Mouse (Mus musculus): ENCODE measurements around the gene Dnah2. TPM values are rescaled to one million over a fixed set of nuclear protein-coding genes. Genes with fewer than 3 reads are reported as not detected.

Dnah2 gene
- polyA plus RNA-seq, 1 experiment from 2014 or later, result 3.4 TPM

Small RNA genes within 50 kb of the gene (microRNA-seq; reads per million reads assigned to microRNA genes)
- not detected for gene Gm27493

Other genes with a start within 250 kb of the Dnah2 start
- 16.2 and 17.3 TPM in 2 replicates for gene Cntrob, start 225.3 kb downstream of the Dnah2 start, polyA plus RNA-seq (2015; fragmentation: Nextera tagmentation; extraction: Ambion mirVana)
- gene Trappc1, start 225.1 kb downstream of the Dnah2 start, polyA plus RNA-seq (2015; fragmentation: Nextera tagmentation; extraction: Ambion mirVana), result 183 and 187 TPM in 2 replicates
- 4.7 and 5.9 TPM in 2 replicates for gene Kcnab3, start 222.9 kb downstream of the Dnah2 start, polyA plus RNA-seq (2015; fragmentation: Nextera tagmentation; extraction: Ambion mirVana)
- gene Rnf227, start 208.6 kb downstream of the Dnah2 start, polyA plus RNA-seq (2015; fragmentation: Nextera tagmentation; extraction: Ambion mirVana), result 221 and 228 TPM in 2 replicates
- gene Chd3, start 179.7 kb downstream of the Dnah2 start, polyA plus RNA-seq (2015; fragmentation: Nextera tagmentation; extraction: Ambion mirVana), result 83.5 and 83.7 TPM in 2 replicates
- 109 and 121 TPM in 2 replicates for gene Naa38, start 153.6 kb downstream of the Dnah2 start, polyA plus RNA-seq (2015; fragmentation: Nextera tagmentation; extraction: Ambion mirVana)
- 30.6 and 33.5 TPM in 2 replicates for gene Cyb5d1, start 153.5 kb downstream of the Dnah2 start, polyA plus RNA-seq (2015; fragmentation: Nextera tagmentation; extraction: Ambion mirVana)
- gene Tmem88, start 150.9 kb downstream of the Dnah2 start, polyA plus RNA-seq (2015; fragmentation: Nextera tagmentation; extraction: Ambion mirVana), result 6.8 and 7.2 TPM in 2 replicates
- 33.7 and 34.9 TPM in 2 replicates for gene Kdm6b, start 135.4 kb downstream of the Dnah2 start, polyA plus RNA-seq (2015; fragmentation: Nextera tagmentation; extraction: Ambion mirVana)
- gene Efnb3, start 11.1 kb upstream of the Dnah2 start, polyA plus RNA-seq (2015; fragmentation: Nextera tagmentation; extraction: Ambion mirVana), result 134 and 160 TPM in 2 replicates
- gene Wrap53, start 31.1 kb upstream of the Dnah2 start, polyA plus RNA-seq (2015; fragmentation: Nextera tagmentation; extraction: Ambion mirVana), result 19.6 and 20.6 TPM in 2 replicates
- gene Trp53, start 31.2 kb upstream of the Dnah2 start, polyA plus RNA-seq (2015; fragmentation: Nextera tagmentation; extraction: Ambion mirVana), result 61.1 and 64.2 TPM in 2 replicates
- gene Atp1b2, start 56.8 kb upstream of the Dnah2 start, polyA plus RNA-seq (2015; fragmentation: Nextera tagmentation; extraction: Ambion mirVana), result 71.9 and 89.4 TPM in 2 replicates
- not detected in 2 replicates for gene Shbg, start 68.8 kb upstream of the Dnah2 start, polyA plus RNA-seq (2015; fragmentation: Nextera tagmentation; extraction: Ambion mirVana)
- 22.5 and 23.9 TPM in 2 replicates for gene Sat2, start 72.9 kb upstream of the Dnah2 start, polyA plus RNA-seq (2015; fragmentation: Nextera tagmentation; extraction: Ambion mirVana)
- 41.3 and 41.5 TPM in 2 replicates for gene Fxr2, start 83.9 kb upstream of the Dnah2 start, polyA plus RNA-seq (2015; fragmentation: Nextera tagmentation; extraction: Ambion mirVana)
- not detected in 2 replicates for gene Sox15, start 106.2 kb upstream of the Dnah2 start, polyA plus RNA-seq (2015; fragmentation: Nextera tagmentation; extraction: Ambion mirVana)
- 101 and 108 TPM in 2 replicates for gene Mpdu1, start 113.5 kb upstream of the Dnah2 start, polyA plus RNA-seq (2015; fragmentation: Nextera tagmentation; extraction: Ambion mirVana)
- gene Cd68, start 117.0 kb upstream of the Dnah2 start, polyA plus RNA-seq (2015; fragmentation: Nextera tagmentation; extraction: Ambion mirVana), result 10.3 and 12.2 TPM in 2 replicates
- gene Eif4a1, start 123.3 kb upstream of the Dnah2 start, polyA plus RNA-seq (2015; fragmentation: Nextera tagmentation; extraction: Ambion mirVana), result 476 and 491 TPM in 2 replicates
- 101 and 103 TPM in 2 replicates for gene Senp3, start 133.0 kb upstream of the Dnah2 start, polyA plus RNA-seq (2015; fragmentation: Nextera tagmentation; extraction: Ambion mirVana)
- gene Tnfsf13, start 136.7 kb upstream of the Dnah2 start, polyA plus RNA-seq (2015; fragmentation: Nextera tagmentation; extraction: Ambion mirVana), result 0.61 and 0.76 TPM in 2 replicates
- 3.5 and 5.0 TPM in 2 replicates for gene Tnfsf12, start 146.7 kb upstream of the Dnah2 start, polyA plus RNA-seq (2015; fragmentation: Nextera tagmentation; extraction: Ambion mirVana)
- gene Tnfsfm13, start 147.0 kb upstream of the Dnah2 start, polyA plus RNA-seq (2015; fragmentation: Nextera tagmentation; extraction: Ambion mirVana), result 1.2 and 1.9 TPM in 2 replicates
- 15.6 and 16.6 TPM in 2 replicates for gene Polr2a, start 209.5 kb upstream of the Dnah2 start, polyA plus RNA-seq (2015; fragmentation: Nextera tagmentation; extraction: Ambion mirVana)
- gene Slc35g3, start 212.9 kb upstream of the Dnah2 start, polyA plus RNA-seq (2015; fragmentation: Nextera tagmentation; extraction: Ambion mirVana), result 0.51 and 0.66 TPM in 2 replicates
- 5.2 and 5.3 TPM in 2 replicates for gene Zbtb4, start 216.8 kb upstream of the Dnah2 start, polyA plus RNA-seq (2015; fragmentation: Nextera tagmentation; extraction: Ambion mirVana)
- gene Chrnb1, start 246.8 kb upstream of the Dnah2 start, polyA plus RNA-seq (2015; fragmentation: Nextera tagmentation; extraction: Ambion mirVana), result 1.2 and 2.2 TPM in 2 replicates